Mouse (Mus musculus) midbrain, postnatal 0 days (tissue): Measurements from ENCODE around the gene Eef2. TPM values are rescaled to one million over a fixed set of nuclear protein-coding genes. Genes with fewer than 3 reads are reported as not detected.

ENCODE experiments used
- ATAC-seq: fragments of 200-750 bp; cut with Nextera tagmentation; 2 replicates; pipeline ENCODE4 v1.8.0; 2017; ENCODE audit warnings: moderate number of reproducible peaks, mild to moderate bottlenecking, moderate TSS enrichment, moderate library complexity; ENCODE audit not compliant: low FRiP score
- DNase-seq: peaks from one replicate; pipeline ENCODE4 v3.0.0-alpha.2; 2015; ENCODE audit warnings: low spot score
- H3K27ac ChIP-seq: fragments of 300-500 bp; sonication (generic); 2 replicates; pipeline ENCODE4 v1.5.1; 2014; ENCODE audit warnings: low read depth, mild to moderate bottlenecking, low read length, mixed read lengths
- H3K27me3 ChIP-seq: fragments of 300-500 bp; sonication (generic); 2 replicates; pipeline ENCODE4 v1.6.1; 2014; ENCODE audit warnings: low read length, control low read depth, mixed read lengths; ENCODE audit not compliant: insufficient read depth
- H3K36me3 ChIP-seq: fragments of 300-500 bp; sonication (generic); 2 replicates; pipeline ENCODE4 v1.6.1; 2014; ENCODE audit warnings: low read length, control low read depth, mixed read lengths; ENCODE audit not compliant: insufficient read depth
- H3K4me1 ChIP-seq: fragments of 300-500 bp; sonication (generic); 2 replicates; pipeline ENCODE4 v1.6.1; 2014; ENCODE audit warnings: mild to moderate bottlenecking, control low read depth, antibody characterized with exemption, low read length, mixed read lengths; ENCODE audit not compliant: insufficient read depth
- H3K4me2 ChIP-seq: fragments of 300-500 bp; sonication (generic); 2 replicates; pipeline ENCODE4 v1.6.1; 2014; ENCODE audit warnings: low read depth, mild to moderate bottlenecking, low read length, mixed read lengths; ENCODE audit not compliant: poor library complexity, severe bottlenecking
- H3K4me3 ChIP-seq: fragments of 300-500 bp; sonication (generic); 2 replicates; pipeline ENCODE4 v1.5.1; 2014; ENCODE audit warnings: low read depth, mild to moderate bottlenecking, low read length, moderate library complexity
- H3K9ac ChIP-seq: fragments of 300-500 bp; sonication (generic); replicated peaks from 2 replicates; pipeline ENCODE4 v1.6.1; 2014; ENCODE audit warnings: mild to moderate bottlenecking, low read length, moderate library complexity, mixed read lengths; ENCODE audit not compliant: poor library complexity, severe bottlenecking
- H3K9me3 ChIP-seq: fragments of 300-500 bp; sonication (generic); 2 replicates; pipeline ENCODE4 v1.6.1; 2016; ENCODE audit warnings: low read length, control low read depth
- CTCF ChIP-seq: IDR thresholded peaks from 2 replicates; pipeline ENCODE4 v1.5.1; 2016; ENCODE audit warnings: antibody characterized with exemption, mild to moderate bottlenecking
- WGBS: fragments of 180-500 bp; shearing (Covaris S2); extraction: QIAGEN DNeasy Blood & Tissue Kit; methylation state at CpG from one replicate; pipeline ENCODE4 v1.1.7; 2014; 5-methylcytosine and 5-hydroxymethylcytosine counted together
- polyA plus RNA-seq: library from polyadenylated mRNA; unstranded; fragments of >200 nt; fragmentation: Nextera tagmentation; extraction: Ambion mirVana; gene quantifications from 2 replicates; pipeline ENCODE4 v1.2.1, GENCODE M21; 2015
- total RNA-seq: library from RNA; depleted of rRNA; stranded (reverse); fragments of >200 nt; gene quantifications from 2 replicates; pipeline ENCODE4 v1.2.3, GENCODE M21; 2014

Eef2 gene
- total and polyA plus RNA-seq, 2 experiments from 2014 or later = 440 to 2,304 TPM

GRCm38 (mm10) chr10:81175936-81176465 is 430 bp upstream of the Eef2 start:
- Histone ChIP-seq H3K4me1 (no peaks in the 10 kb centered on the region), H3K4me3 (peak overlapping the region; percentile 88)
- DNase-seq = no peak

GRCm38 (mm10) chr10:81177491-81177925 is 1.1 kb downstream of the Eef2 start:
- H3K36me3 ChIP-seq = peaks cover 39% of the 10 kb centered on the region
- H3K4me3 ChIP-seq = peak overlapping the region; percentile 88
- H3K27me3 ChIP-seq = no peaks in the 10 kb centered on the region
- WGBS = 10% methylated on average over 16 of the region's 16 CpGs
- no peak for ATAC-seq
- TF ChIP-seq CTCF = no peak
- H3K27ac ChIP-seq = no peak overlapping the region
- no peaks in the 10 kb centered on the region for H3K4me1 ChIP-seq
- H3K9me3 ChIP-seq = no peaks in the 10 kb centered on the region
- peak overlapping the region; percentile 94 for H3K9ac ChIP-seq
- peak overlapping the region; percentile 60 for H3K4me2 ChIP-seq
- DNase-seq = no peak

More at GRCm38 (mm10) chr10:81175936-81176465, 430 bp upstream of the Eef2 start:
- Histone ChIP-seq H3K36me3 (peaks cover 29% of the 10 kb centered on the region), H3K27ac (peak overlapping the region; percentile 58), H3K4me2 (peak overlapping the region; percentile 60), H3K9me3 (no peaks in the 10 kb centered on the region), H3K27me3 (no peaks in the 10 kb centered on the region), H3K9ac (peak overlapping the region; percentile 2; the same call in 1 of the 2 replicates)
- 4% methylated on average over 13 of the region's 13 CpGs for WGBS
- TF ChIP-seq CTCF = no peak
- ATAC-seq = no peak

GRCm38 (mm10) chr10:81177958-81178712 is 1.7 kb downstream of the Eef2 start:
- no peak for ATAC-seq
- H3K4me1 ChIP-seq = no peaks in the 10 kb centered on the region
- H3K27ac ChIP-seq = no peak overlapping the region
- 71% methylated on average over 14 of the region's 14 CpGs for WGBS
- no peak for DNase-seq
- peak overlapping the region; percentile 94; the same call in 1 of the 2 replicates for H3K9ac ChIP-seq
- H3K36me3 ChIP-seq = peaks cover 39% of the 10 kb centered on the region
- H3K4me3 ChIP-seq = peak overlapping the region; percentile 88
- H3K4me2 ChIP-seq = peak overlapping the region; percentile 60
- H3K27me3 ChIP-seq = no peaks in the 10 kb centered on the region
- TF ChIP-seq CTCF = no peak
- H3K9me3 ChIP-seq = no peaks in the 10 kb centered on the region

GRCm38 (mm10) chr10:81178927-81179326 is 2.5 kb downstream of the Eef2 start:
- DNase-seq (no peak), ATAC-seq (no peak)
- Histone ChIP-seq H3K9me3 (no peaks in the 10 kb centered on the region), H3K9ac (no peak overlapping the region), H3K36me3 (peaks cover 39% of the 10 kb centered on the region), H3K4me3 (no peak overlapping the region), H3K4me1 (peaks cover 3% of the 10 kb centered on the region; the same call in 1 of the 2 replicates), H3K27ac (no peak overlapping the region), H3K4me2 (no peak overlapping the region), H3K27me3 (no peaks in the 10 kb centered on the region)
- 92% methylated on average over 11 of the region's 11 CpGs for WGBS
- no peak for TF ChIP-seq CTCF

- Histone ChIP-seq H3K27me3 (no peaks in the 10 kb centered on the region), H3K9me3 (no peaks in the 10 kb centered on the region), H3K4me3 (no peak overlapping the region), H3K4me1 (peaks cover 3% of the 10 kb centered on the region; the same call in 1 of the 2 replicates), H3K27ac (no peak overlapping the region), H3K9ac (no peak overlapping the region), H3K4me2 (no peak overlapping the region), H3K36me3 (peaks cover 45% of the 10 kb centered on the region)
- ATAC-seq = no peak
- 92% methylated on average over 32 of the region's 32 CpGs for WGBS
- DNase-seq = no peak
- TF ChIP-seq CTCF = peak; percentile 28; the same call in 1 of the 2 replicates
Measured at GRCm38 (mm10) chr10:81179451-81180342, 3.3 kb downstream of the Eef2 start.
